Mouse (Mus musculus) skeletal muscle tissue, adult 2 months (tissue): ENCODE data around the gene B4galt5.
A peak's percentile ranks its signal among the peaks of the same experiment; 100 is the strongest.

Experiments
- DNase-seq: peaks from one replicate; pipeline ENCODE4 v3.0.0-alpha.2; 2012; ENCODE audit warnings: low read depth, low spot score

The B4galt5 gene

DNA sequence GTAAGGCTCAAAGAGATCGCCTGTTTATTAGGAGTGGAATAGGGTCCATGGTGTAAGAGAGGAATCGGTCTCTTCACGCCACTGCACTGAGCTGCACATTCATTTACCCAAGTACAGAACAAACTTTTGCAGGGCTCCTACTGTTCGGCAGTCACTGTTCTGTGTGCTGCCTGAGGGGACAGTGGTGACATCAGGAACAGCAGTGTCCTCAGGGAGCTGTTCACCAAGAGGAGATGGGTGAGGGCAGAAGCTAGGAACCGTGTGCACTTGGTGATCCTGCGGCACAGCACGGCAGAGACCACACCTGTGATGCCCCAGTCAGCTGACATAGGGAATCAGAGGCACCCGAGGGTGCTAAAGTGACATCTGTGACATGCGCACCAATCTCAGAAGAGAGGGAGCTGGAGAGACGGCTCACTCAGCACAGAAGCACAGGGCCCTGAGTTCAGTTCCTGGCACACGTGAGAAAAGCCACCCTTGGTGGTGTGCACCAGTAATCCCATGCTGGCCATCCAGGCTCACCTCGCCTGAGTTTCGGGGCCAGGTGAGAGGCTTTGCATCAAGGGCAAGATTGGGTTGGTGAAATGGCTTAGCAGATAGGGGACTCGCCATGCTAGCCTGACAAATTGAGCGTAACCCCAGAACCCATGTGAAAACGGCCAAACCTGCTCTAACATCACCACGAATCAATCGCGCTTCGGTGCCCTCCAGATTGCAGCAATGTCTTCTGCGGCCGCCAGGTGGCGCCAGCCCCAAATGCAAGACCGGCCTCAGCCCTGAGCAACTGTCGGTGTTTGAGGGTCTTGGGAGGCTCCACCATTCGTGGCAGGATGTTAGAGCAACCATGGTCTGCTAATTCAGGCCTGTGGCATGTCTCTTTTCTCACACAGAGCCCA is 68.6 kb downstream of the B4galt5 start:
- DNase-seq, result peak; percentile 43

DNA sequence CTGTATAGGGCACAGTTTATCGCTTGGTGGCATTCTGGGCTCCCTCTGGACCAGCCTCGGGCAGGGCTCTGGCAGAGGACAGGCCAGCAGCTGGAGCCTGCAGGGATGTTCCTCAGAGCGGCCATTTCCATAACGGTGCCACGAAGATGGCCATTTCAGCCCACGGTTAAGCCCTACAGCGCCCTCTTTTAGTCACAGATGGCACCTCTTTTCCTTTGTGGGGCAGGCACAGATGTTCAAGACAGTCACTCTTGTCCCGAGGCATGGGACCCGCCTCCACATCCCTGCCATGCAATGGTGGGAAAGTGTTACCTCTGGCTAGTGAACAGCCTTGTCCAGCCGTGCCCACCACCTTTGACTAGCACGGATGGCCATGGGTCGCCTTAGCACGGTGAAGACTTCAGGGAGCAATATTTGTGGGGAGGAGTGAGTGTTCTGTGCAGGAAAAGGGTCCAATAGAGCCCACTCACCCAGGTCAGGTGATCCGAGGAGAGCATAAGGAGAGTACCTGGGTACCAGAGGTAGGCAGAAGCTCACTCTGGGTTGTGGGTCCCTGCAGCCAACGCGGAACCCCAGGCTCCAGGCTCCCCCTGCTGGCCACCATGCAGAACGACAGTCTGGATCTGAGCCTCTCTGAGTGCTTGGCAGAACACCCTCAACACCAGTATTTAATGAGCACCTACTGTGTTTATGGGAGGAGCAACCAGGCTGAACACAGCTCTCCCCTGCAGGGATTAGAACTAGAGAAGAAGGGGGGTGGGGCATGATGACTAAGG is 70.0 kb downstream of the B4galt5 start:
- DNase-seq, result peak; percentile 65

DNA sequence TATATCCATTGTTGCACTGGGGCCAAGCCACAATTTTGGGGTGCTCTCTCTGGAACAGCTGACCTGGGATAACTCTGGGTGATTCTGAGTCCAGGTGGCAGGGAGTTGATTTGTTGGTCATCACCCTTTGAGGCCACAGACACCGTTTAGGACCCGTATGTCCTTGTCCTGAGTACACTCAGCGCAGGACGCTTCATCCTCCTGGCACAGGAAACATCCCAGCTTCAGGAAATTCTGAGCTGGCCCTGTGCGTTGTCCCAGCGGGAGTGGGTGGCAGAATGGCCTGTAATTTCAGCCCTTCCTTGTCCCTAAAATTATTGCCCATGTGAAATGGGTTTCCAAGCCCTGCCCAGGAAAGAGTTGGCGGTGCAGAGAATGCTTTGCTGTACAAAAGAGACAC is 71.0 kb downstream of the B4galt5 start:
- no peak for DNase-seq

DNA sequence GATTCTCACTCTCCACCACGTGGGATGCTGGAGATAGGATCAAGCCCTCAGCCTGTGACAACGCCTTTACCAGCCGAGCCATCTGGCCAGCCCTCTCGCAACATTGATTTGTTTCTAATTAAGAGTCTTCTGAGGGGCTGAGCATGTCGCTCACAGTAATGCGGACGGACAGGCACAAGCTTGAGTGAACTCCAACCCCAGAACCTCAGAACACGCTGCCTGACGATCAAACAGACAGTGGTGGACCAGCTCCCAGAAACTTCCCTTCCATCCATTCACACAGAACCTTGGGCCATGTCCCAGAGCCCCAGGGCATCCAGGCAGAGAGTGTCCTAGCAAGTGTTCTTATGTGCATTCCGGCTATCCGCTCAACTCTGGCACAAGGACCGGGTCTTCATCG is 72.0 kb downstream of the B4galt5 start:
- DNase-seq, result no peak

DNA sequence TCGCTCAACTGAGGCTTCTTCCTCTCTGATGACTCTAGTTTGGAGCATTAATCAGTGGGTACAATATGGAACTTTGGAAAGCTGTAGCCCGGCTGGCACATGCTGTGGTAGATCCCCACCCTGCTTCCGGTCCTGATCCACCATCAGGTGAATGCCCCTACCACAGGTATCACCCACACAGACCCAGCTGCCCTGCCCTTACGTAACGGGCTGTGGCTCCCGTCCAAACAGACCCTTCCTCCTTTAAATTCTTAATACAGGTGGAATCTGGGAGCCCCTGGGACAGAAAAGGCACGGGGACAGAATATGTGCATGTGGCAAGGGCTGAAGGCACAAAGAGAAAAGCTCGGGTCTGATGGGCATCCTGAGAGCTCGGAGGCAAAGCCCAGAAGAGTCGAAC is 73.1 kb downstream of the B4galt5 start:
- no peak for DNase-seq

DNA sequence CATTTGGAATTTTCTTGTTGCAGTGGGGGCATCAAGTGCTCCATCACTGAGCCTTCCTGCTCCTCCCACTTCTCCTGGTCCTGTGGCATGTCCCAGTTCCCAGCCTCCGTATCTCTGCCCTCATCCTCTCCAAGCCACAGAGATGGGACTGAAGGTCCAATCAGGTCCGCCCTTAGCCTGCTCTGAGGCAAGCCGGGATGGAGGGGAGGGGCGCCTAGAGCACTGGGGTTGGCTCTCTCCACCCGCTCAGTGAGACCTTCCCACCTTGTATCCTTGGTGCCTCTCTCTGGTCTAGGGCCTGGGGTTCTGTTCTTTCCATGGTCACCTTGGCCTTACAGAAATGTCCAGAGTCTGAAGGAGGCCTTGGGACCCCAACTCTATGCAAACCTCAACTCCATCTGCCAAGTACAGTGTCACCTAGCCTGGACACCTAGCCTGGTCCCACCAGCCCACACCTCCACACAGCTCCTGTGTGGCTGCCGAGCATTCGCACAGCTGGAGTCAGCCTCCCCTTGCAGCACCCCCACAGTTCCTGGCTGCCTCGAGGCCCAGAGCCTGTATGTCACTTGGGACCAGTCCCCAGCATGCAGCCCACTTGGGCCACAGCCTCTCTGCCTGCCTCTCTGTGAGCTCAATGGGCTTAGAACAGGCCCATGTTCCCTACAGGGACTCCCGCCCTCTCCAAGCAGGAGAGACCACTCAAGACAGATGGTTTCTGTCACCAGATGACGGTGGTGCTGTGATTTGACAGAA is 74.1 kb downstream of the B4galt5 start:
- DNase-seq, result no peak

DNA sequence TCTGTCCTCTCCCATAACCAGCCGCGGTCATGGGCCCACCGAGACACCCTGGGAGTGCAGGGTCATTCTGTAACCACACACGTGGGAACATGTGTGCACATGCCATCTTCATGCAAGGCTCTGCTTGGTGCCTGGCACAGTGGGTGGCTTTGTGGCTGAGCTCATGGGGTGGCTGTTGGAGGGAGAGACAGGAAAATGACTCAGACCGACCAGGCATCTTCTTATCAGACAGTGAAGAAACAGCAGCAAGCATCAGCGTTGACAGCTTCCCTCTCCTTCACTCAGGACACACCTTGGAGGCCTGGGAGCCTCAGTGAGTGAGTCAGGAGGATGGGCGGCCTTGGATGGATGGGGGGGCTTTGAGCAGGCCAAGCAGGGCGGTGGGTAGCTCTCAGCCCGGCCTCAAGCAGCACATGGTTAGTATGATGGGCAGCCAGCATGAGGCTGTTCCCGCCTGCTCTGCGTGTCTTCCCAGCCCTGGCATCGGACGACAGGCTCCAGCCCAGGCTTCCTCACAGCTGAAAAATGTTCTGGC is 75.7 kb downstream of the B4galt5 start:
- DNase-seq, result no peak

DNA sequence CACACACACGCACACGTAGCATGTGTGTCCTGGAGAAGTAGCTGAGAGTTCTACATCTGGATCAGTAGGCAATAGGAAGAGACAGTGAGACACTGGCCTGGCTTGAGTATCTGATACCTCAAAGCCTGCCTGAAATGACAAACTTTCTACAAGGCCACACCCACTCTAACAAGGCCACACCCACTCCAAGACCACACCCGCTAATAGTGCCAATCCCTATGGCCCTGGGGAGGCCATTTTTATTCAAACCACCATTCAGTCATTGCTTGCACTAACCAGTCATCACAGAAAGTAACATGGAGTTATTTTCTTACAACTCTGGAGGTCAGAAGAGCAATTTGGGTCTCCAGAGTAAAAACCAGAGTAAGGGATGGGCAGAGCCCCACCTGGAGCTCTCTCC is 76.3 kb downstream of the B4galt5 start:
- no peak for DNase-seq

DNA sequence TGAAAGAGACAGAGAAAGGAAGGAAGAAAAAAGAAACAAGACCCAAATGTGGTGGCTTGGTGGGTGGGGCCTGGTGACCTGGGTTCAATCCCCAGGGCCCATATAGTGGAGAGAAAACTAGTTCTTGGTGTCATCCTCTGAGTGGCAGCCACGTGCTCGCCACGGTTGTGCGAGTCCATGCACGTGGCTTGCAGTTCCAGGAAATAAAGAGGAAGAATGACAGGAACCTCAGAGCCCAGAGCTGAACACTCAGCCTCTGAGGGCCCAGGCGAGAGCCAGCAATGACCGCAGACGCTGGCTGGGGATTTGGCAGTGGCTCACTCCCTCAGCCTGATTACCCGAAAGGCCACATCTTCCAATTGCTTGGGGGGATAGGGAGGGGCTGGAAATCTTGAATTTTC is 77.9 kb downstream of the B4galt5 start:
- DNase-seq, result peak; percentile 68

DNA sequence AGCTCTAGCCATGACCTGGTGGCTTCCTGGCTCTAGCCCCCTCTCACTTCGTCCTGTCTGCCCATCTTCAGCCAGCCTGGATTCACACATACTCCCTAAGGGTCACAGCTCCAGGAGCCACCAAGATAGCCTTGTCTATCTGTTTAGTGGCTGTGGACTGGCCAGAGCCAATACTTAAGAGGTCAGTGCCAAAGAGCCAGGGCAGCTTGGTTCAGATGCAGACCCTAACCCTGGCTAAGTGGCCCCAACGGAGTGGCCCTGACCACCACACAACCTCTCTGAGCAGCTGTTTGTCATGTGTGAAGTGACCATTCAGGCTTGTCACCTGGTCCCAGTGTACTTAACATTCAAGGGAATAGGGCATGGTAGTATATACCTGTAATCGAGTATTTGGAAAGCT is 78.5 kb downstream of the B4galt5 start:
- DNase-seq, result no peak

DNA sequence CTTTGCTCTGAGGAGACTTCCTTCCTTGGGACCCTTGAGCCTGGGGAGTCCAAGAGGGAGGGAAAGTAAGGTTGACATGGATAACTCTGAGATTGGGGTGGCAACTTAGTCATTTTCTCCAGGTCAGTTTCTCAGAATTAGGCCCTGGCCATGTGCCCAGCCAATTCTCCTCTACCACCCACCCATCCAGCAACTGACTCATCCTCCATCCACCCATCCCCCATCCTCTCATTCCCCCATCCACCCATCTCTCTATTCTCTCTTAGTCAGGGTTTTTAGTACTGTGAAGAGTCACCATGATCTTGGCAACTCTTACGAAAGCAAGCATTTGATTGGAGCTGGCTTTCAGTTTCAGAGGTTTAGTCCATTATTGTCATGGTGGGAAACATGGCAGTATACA is 80.3 kb downstream of the B4galt5 start:
- DNase-seq, result no peak

DNA sequence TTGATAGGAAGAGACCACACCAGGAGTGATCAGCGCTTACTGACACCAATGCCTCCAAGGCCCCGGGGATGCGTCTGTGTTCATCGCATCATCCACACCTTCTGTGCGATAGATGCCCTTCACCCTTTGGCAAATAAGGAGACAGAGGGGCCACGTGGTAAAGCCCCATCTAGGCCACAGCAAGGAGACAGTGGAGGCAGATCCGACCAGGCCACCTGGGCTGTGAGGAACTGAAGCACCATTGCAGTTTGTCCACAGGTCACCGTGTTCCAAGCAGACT is 80.6 kb downstream of the B4galt5 start:
- no peak for DNase-seq

DNA sequence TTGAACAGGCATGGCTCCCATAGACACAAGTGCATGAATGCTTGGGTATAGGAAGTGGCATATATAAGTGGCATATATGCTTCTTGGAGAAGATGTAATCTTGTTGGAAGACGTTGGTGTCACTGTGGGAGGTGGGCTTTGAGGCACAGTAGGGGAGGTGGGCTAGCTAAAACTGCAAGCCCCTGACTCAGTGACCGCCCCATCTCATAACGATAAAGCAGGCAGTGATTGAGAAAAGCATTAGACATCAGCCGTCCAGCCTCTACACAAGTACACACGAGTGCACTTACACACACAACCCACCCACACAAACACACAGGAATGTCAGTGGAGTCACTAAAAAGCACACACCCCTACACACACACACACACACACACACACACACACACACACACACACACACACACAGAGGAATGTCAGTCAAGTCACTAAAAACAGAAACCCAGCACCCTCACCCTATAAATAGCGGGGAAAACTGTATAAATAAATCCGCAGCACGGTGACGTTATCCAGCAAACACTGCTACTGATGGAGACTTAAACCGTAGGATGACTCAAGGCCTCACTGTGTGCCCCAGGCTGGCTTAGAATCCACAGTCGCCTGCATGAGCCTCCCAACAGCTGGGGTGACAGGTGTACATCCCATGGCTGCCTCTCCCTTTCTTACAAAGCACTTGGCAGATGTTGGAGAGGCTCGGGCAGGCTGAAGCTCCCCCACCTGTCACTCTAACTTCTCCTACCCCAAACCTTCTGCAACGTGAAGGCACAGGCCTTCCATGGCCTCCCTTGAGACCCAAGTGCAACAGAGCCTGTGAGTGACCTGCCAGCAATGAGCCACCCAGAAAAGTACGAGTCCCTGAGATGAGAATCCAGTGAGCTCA is 81.2 kb downstream of the B4galt5 start:
- DNase-seq, result peak; percentile 85

DNA sequence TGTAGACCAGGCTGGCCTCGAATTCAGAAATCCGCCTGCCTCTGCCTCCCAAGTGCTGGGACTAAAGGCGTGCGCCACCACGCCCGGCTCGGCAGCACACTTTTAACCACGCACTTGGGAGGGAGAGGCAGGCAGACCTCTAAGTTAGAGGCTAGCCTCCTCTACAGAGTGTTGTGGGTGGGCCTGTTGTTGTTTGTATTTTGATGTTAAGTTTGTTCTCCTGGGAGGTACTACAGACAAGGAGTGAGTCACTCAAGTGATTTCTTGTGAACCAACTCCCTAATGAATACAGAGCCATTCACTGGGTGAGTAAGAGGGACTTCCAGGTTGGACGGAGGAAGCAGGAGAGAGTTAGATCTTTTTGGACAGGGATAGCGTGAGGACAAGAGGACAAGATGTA is 82.8 kb downstream of the B4galt5 start:
- DNase-seq, result no peak

DNA sequence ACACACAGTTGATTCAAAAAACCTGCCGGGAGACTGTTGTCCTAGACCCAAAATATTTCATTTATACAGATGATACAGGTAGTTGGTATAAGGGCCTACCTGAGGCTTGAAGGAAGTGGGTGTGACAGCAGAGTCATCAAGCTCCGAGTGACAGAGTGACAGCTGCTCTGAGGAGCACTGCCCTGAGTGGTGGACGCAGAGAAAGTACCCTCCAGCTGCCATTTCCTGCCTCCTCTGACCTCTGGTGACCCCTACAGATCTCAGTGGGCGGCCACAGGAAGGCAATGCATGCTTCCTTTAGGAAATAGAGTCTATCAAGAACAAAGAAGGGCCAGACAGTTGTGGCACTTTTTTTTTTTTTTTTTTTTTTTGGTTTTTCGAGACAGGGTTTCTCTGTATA is 83.2 kb downstream of the B4galt5 start:
- no peak for DNase-seq

DNA sequence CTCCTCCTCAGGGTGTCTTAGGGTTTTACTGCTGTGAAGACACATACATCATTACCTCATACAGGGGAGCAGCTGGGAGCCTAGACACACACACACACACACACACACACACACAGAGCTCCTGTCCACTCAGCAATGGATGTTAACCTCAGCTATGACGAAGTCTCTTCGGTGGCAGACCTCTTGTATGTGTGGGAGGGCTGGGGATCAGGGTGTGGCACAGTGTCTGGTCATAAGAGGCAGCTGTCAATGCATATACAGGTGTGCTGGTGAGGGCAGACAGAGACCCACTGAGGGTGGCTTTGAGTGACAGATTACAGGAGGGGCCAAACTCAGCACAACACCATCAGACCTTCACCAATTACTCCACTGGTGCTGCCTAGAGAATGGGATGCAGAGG is 84.0 kb downstream of the B4galt5 start:
- no peak for DNase-seq

DNA sequence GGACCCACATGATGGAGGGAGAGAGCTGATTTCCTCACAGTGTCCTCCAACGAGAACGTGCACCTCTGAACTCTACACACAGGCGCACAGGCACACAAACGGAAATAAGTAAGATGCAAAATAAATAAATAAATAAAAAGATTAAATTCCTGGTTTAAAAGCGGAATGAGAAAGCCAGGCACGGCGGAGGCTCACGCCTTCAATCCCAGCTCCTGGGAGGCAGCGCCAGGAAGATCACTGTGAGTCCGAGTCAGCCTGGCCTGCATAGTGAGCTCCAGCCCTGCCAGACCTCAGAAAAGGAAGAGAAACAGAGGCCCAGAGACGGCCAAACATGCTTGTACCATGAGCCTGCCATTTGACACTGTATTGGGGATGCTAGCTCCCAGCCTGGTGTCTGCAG is 85.1 kb downstream of the B4galt5 start:
- no peak for DNase-seq

DNA sequence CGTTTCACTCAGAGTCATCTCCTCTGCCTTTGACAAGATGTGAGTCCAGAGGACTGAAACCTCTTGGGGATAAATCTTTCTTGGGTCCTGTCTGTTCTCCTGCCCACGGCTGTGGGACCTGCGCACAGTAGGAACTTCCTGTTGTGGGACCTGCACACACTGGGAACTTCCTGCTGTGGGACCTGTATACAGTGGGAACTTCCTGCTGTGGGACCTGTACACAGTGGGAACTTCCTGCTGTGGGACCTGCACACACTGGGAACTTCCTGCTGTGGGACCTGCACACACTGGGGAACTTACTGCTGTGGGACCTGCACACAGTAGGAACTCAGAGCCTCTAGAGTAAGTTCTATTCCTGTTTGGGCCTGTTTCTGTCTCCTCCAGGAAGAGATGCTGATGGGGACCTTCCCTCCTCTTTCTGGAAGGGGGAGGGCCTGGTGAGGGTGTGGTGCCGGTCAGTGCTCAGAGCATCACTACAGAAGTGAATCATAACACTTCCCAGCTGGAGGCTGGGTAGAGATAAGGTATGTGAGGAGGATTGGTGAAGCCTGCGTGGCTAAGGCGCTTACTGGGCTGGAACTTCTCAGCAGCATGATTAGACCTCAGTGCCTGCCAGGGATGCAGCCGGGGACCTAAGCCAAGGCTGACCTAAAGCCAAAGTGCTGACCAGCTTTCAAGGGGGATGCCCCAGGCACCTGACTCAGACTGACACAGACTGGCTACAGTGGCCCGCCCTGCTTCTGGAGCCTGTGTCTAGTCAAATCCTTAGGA is 85.8 kb downstream of the B4galt5 start:
- DNase-seq, result no peak

DNA sequence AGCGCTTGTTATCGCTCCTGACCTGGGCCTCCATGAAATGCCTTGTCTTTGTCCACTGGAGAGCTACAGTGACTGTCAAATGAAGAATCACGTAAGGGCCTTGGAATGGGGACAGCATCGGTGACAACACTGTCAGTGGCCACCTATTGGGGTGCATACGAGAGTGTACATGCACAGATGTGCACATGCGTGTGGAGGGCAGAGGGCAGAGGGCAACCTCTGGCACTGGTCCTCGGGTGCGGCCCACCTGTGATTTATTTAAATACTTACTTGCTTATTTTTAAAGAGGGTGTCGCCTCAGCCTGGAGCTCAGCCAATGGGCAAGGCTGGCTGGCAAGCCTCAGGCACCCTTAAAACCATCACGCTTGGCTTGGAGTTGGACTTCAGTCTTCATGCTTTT is 86.5 kb downstream of the B4galt5 start:
- DNase-seq, result no peak

DNA sequence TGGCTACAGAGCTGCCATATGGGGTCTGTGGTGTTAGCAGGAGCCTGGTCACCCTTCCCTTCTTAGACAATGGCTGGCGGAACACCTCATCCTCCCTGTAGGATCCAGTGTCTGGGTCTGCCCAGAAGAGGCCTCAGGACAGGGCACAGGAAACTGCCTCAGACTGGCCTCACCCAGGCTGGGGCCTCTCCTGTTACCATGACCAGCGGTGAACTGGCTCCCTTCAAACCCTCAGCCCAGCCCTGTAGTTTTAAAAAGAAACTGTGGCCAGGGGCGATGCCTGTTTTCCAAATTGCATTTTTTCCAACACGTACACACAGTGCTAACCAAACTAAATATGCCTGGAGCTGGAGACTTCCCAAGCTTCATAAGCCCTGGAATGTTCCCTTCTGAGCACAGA is 87.9 kb downstream of the B4galt5 start:
- no peak for DNase-seq

DNA sequence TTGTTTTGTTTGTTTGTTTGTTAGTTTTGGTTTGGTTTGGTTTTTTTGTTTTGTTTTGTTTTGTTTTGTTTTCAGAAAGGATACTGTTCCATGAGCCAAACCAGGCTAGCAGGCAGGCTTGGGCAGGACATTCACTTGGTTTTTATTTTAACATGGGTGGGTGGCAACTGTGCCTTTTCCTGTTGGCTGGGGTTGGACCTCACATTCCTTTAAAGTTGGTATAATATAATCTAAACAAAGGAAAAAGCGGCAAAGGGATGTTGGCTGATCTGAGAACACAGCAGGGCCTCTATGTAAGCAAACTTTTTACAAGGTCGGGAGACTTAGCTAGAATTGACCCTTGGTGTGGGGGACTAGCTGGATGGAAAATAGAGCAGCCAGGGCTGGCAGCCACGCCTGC is 91.2 kb downstream of the B4galt5 start:
- DNase-seq, result no peak
